Mouse (Mus musculus): ENCODE measurements at regions not wholly inside any gene's neighbourhood (a gene's known extent, or its start where the extent isn't known, plus 50 kb on each side); places are given as distances from the start of the nearest gene placed in this dataset.

DNA sequence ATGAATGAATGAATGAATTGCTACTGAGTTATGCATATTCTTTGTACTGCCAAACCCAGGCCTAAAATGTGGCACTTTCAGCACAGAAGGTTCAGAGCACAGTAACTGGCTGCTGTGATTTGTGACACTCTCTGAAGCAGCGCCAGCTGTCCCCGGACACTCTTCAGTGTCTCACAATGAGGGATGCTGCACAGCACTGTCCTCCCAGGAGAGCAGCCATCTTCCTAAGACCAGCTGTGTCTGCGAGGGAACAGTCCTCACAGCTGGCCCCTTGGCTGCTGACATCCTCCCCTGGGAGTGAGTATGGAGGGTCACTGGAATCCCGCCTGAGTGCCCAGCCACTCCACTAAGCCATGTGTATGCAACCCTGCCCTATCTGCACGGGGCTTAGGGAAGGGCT is 265.9 kb upstream of the Zfp637 start:
- DNase-seq, result peak; percentile 29

DNA sequence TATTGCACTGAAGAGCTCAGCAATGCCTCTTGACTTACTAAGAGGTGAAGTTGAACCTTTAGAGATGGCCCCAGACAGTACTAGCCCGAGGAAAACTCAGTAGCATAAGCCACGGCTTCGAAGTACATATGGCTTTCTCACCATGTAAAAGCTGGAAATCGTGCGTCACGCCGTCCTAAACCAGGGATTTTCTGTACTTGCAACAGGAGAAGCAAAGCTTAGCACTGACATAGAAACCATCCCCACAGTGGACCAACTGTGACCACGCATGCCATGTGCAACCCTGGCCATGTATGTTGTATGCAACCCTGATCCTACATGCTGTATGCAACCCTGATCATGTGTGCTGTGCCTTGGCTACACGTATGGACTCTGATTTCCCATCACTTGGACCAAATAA is 265.0 kb upstream of the Zfp637 start:
- DNase-seq, result no peak

DNA sequence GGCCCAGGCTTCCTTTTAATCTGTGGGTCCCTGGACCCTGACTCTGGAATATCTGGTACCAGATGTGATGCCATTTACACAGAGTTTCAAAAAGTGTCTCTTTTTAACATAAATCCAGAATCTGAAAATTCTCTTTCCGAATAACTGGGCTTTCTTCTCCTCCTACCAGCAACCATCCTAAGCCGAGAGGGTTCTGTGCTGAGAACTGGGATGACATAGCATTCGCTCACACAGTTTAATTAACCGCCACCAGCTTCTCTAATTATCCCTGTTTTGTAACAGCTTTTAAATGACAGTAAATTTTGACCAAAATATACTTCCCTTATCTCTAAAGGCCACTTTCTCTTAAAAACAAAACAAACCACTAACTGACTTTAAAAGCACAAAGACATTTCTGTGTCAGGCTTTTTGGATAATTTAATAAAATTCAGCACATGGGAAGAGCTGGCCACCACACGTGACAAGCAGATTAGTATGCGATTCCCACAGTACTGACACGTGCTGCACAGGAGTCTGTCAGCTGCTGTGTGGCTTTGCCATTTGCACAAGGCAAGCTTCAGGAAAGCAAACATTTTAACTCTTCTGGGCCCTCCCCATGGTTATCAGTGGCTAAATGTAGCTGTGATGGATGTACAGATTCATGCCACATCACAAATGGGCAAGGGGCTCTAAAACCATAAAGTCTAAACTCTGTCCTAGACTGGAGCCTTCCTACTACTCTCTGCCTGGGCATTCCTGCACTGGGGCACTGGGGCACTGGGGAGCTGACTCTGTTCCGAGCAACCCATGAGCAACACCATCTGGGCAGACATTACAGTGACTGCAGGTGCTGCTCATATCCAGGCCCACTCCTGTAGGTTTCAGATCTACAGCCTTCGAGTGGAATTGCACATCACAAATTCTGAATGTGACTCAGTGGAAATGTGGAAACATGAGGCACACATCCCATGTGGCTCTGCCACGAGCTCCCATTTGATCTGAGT is 263.1 kb upstream of the Zfp637 start:
- DNase-seq, result peak; percentile 64

GRCm38 (mm10) chr6:117580951-117581350 is 260.0 kb upstream of the Zfp637 start:
- no peak for DNase-seq

DNA sequence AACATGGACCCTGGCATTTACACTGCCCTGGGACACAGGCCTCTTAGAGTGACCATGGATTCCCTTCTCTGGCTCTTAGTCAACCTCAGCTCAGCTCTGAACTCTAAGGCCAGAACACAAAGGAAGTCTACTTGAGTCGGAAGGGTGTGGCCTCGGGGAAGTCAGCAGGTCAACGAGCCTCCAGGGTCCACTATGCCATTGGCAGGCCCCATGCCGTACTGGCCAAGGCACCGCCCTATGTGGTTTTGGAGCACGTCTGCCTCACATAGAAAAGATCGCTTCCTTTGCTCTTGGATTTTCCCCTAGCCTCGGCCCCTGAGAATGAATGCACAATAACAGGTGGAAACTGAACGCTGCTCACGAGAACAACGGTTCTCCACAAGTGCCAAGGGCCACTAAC is 257.9 kb upstream of the Zfp637 start:
- no peak for DNase-seq

GRCm38 (mm10) chr6:117584563-117584962 is 256.4 kb upstream of the Zfp637 start:
- no peak for DNase-seq

GRCm38 (mm10) chr6:117596166-117596840 is 244.7 kb upstream of the Zfp637 start:
- DNase-seq, result no peak

DNA sequence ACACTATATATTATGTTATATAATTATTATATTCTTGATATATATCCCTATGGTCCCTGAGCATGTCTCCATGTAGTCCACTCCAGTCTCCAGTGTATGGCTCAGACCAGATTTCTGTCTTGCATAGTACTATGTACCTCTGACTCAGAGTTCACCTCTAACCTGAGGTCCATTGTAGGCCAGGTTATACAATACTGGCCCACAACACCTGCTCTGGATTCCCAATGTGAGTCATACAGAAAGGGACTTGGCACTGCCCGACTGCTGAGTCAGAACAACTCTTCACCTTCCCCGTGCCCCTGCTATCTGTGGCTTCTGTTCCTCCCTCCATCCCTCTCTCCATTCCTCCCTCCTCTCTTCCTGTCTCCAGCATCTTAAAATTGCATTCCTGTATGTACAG is 236.1 kb upstream of the Zfp637 start:
- DNase-seq, result no peak

DNA sequence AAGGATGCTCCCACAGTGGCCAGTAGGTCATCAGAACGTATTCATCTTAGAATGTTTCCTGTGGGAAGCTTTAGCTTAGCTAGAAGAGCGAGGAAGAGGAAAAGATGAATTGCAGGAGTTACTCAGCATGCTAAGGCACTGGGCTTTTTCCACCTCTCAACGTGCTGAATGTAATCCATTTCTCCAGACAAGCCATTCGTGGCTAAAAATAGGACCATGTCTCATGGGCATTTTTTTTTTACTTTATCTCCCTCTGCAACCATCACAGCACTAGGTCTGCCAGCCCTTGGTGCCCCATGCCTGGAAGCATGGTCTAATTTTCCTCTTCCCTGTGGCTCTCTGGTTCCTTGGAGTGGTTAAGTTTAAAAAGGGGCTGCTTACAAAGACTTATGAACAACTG is 235.3 kb upstream of the Zfp637 start:
- no peak for DNase-seq

GRCm38 (mm10) chr6:117606211-117606610 is 234.8 kb upstream of the Zfp637 start:
- no peak for DNase-seq

- peak; percentile 22 for DNase-seq
These were observed 234.0 kb upstream of the Zfp637 start for GRCm38 (mm10) chr6:117607023-117607422.

DNA sequence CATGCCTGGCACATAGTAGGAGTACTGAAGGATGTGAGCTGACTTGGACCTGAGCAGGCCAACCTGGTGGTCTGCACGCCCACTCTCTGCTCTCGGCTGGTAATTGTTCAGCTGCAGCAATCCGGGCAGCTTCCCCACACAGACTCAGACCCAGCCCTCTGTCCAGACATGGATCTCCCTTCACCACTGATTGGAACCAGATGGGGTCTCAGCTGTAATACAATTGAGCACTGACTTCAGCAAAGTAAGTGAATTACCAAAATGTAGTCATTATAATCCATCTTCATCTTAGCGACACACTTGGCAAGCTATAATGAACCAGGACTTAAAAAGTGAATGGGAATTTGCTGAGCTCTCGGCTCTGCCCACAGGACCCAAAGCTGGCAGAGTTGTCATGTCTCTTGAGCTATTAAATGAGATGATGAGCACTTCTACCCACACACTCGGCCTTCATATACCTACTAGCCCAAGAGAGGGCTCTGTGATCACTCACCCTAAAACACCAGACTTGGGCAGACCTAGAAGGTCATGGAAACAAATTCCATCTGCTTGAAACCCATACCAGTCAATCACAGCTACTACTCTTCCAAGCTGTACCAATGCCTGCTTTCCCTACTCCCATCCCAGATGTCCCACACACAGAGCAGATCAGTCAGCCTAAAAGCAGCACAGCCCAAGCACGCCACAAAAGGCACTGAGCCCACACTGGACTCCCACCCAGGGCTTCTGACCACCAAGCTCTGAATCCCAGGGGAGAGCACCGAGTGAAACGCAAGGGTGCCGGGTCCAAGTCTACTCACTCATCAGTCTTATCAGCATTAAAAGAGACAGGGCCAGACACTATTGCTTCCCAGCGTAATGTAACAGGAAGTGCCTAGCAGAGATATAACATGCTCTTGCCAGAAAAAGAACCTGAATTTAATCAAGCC is 231.2 kb upstream of the Zfp637 start:
- DNase-seq, result peak; percentile 27

DNA sequence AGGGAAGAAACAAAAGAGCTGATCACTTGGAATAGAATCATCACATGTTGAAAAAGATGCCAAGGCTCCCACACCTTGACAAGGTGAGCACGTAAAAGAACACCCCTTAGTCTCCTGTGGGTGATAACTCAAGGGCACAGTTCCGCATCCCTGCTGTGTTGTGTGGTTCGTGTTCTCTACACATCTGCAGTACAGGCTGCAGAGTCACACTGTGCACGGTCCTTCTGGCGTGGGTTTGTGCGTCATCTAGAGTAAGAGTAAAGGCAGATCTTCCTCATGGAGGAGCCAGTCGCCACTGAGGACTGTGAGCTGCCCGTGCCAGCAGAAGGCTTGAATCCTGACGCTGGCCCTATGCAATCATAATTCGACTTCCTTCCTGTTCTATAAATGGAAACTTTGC is 229.7 kb upstream of the Zfp637 start:
- no peak for DNase-seq

DNA sequence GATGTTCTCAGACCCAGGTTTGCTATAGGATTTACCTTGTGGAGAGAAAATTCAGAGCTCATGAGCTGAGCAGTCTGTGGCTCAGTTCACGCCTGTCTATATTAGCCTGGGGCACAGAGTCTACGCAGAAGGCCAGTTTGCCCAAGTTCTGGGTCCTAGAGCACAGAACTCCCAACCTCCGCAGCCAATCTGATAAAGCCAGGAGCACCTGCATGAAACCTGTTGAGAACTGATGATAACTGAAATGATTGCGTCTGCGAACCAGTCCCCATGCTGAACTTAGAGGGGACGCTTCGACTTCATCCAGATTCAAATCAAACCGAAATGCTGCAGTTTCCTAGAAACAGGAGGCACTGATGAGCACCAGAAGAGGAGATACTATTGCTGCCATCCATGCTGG is 229.0 kb upstream of the Zfp637 start:
- DNase-seq, result no peak

DNA sequence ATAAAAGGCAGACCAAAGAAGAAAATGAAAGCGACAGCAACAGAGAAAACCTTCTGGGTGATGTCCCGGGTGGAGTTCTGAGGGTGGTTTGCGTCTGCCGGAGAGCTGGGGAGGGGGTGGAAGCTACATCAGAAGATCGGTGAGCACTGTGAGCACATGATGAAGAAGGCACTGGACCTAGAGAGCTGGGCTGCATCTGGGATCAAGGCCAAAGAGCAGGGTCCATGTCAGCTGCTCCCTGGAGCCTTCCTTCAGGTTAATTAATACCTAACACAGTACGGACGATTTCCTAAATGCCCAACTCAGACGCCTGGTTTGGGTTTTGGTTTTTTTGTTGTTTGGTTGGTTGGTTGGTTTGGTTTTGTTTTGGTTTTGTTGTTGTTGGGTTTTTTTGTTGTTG is 228.6 kb upstream of the Zfp637 start:
- peak; percentile 66 for DNase-seq

GRCm38 (mm10) chr6:117613656-117614350 is 227.2 kb upstream of the Zfp637 start:
- peak; percentile 49 for DNase-seq

- peak; percentile 25 for DNase-seq
These were observed 226.6 kb upstream of the Zfp637 start for GRCm38 (mm10) chr6:117614386-117614785.

- no peak for DNase-seq
These were observed 223.8 kb upstream of the Zfp637 start for GRCm38 (mm10) chr6:117617168-117617567.

DNA sequence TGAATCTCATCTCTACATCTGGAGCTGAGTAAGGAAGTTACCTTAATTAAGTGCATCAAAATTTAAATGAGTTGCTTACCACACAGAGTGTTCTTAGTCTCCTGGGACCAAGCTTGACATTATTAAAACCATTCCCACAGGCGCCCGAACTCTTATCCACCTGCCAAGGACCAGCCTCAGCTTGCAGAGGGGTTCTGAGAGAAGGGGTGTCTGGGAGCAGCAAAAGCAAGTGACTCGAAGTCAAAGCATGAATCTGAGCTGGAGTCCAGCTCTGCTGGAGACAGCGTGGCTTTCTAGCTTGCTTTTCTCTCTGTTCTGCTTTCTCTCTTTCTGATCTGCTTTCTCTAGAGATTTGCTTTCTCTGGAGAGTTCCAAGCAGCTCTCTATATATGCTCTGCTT is 223.0 kb upstream of the Zfp637 start:
- no peak for DNase-seq

DNA sequence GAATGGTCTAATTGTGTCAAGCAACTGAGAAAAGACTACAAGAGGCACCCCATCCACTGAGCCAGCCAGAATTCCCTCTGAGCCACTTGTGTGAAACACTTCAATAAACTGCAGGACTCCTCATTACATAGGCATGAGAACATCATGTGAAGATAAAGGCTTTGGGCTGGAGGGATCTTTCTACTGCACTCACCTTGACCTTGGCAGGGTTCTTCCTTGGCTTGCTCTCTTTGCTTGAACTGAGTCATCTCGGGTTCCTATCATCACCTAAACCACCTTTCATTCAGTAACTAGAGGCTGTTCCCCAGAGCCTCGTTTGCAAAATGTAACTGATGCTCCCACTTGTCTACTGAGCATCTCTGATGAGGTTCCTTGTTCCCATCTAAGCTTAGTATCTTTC is 221.4 kb upstream of the Zfp637 start:
- no peak for DNase-seq

DNA sequence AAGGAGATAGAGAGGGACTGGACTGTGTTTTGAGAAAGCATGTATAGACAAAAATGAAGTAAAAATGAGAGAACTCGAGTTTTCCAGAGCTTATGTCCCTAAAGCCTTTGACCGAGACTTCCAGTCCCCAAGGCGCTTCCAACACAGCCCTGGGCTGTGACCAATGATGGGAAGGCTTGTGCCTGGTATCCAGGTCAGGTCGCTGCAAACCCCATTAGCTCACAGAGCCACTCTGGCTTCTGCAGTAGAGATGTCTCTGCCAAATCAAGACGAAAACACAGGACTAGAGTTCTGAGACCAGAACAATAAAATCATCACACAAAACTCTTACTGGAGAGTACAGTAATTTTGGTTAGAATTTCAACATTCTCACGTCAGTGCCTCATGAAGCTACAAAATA is 218.5 kb upstream of the Zfp637 start:
- DNase-seq, result no peak

DNA sequence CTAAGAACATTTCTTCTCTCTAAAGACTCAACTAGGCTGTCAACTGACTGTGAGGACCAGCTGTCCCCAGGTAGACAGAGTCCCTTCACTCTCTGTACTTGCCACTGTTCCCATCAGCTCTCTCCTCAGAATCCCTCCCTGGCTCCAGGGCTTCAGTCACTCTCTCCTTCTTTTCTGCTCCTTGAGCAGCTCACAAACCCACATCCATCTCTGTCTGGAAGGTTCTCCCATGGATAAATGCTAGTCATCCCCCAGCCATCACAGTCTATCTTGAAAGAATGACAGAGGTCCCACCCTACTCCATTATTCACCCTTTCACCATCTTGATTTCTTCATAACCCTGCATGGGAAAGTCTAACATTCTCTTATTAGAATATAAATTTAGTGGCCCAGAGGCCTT is 218.0 kb upstream of the Zfp637 start:
- no peak for DNase-seq
